Mouse (Mus musculus) urinary bladder, postnatal 25 days (tissue): ENCODE results near the gene Cdc14b.
"Not testable (repeated sequence)": the region's sequence is repeated elsewhere in the genome, so short reads cannot be mapped to it uniquely, and the experiment has no call there.

Experiments used
- DNase-seq: peaks from one replicate; pipeline ENCODE4 v3.0.0; 2022; ENCODE audit warnings: low spot score

Cdc14b gene

GRCm38 (mm10) chr13:64273891-64274844 is 922 bp downstream of the Cdc14b start:
- DNase-seq = peak; percentile 25

DNA sequence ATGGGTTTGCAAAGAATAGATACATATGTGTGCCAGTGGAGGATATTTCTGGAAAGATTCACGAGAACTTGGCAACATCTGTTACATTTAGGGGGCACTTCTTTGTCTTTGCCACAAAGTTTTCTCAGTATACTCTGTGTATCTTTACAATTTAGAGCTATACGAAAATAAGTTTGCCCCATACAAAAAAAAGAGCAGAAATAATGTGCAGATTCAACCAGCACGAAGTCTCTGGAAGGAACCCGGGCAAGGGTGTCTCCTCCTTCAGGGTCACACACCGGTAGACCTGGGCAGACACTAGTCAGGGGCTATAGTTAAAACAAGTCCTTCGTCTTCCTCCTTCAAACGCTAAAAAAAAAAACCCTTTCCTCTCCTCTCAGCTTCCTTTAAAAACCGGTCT is 1.7 kb downstream of the Cdc14b start:
- no peak for DNase-seq

DNA sequence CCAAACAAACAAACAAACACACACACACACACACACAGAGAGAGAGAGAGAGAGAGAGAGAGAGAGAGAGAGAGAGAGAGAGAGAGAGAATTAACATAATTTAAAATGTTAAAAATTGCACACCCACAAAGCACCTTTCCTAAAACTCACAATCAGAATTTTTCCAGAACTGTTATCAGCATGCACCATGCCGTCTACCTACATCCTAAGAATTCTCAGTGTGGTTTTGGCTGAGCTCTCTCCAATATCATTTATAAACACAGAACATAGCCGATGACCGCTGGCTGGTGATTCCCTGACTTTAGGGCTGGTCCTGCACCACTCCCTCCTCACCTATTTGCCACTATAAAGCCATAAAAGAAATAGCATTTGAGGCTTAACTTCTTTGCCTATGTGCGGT is 6.7 kb downstream of the Cdc14b start:
- DNase-seq = no peak

- DNase-seq = no peak
Measured at GRCm38 (mm10) chr13:64267151-64267550, 7.9 kb downstream of the Cdc14b start.

DNA sequence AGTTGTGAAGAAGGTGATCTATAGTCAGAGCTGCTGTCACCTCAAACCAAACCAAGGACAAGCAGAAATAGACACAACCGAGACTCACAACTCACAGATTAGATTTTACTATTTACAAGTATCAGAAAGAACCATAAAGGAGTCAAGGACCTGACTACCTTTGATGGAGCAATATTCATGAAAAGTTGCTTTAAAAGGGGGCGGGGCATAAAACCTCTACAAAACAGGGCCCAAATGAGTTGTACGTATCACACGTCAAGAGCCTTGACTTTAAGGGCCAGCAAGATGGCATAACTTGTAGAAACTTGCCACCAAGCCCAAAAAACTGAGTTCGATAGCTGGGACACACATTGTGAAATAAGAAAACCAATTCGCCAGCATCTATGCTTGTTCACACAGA is 10.5 kb downstream of the Cdc14b start:
- DNase-seq = no peak

DNA sequence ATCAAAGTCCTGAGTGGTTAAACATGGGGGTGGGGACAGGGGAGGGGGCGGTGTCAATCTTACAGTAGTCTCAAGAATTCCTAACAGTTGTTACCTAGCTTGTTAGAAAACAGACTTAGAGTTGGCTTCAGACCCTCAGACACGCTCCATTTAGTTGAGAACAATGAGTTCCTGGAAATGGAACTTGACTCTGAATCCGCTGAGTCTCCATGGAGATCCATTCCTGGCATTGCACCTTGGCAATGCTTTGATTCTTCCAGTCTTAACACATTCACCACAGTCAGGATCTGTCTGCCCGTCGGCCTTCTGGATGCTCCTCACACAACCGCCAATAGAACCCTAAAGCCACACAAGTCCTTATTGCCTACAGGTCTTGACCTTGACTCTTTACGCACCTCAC is 15.2 kb downstream of the Cdc14b start:
- no peak for DNase-seq

GRCm38 (mm10) chr13:64258516-64258821 is 16.6 kb downstream of the Cdc14b start:
- no peak for DNase-seq

DNA sequence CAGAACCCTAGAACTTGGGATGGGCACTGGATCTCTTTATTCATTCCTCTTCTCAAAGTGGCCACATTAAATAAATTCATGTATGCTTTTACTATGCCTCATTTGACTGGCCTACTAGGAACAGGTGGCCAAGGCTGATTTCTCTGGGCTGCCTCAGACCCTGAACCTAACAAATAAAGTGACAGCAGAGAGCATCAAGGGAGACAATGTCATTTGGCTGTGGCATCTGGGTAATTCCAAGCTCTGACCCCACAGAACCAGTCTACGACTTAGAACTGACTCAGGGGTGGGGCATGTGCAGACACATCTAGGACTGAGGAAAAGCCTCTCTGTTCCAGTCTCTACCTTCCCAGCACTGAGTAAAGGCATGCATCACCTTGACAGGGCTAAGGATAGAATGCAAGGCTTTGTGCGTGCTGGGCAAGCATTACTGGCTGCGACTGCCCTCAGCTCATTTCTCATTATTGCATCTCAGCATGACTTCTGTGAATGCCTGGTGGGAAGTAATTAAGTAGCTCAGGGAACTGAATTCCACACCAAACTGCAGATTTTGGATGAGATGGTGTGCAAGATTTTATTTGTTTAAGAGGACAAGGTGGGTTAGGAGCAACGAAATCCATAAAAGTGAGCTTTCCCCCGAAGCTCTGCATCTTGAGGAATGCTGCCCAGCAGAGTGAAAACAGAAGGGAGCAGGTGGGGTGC is 17.1 kb downstream of the Cdc14b start:
- no peak for DNase-seq

DNA sequence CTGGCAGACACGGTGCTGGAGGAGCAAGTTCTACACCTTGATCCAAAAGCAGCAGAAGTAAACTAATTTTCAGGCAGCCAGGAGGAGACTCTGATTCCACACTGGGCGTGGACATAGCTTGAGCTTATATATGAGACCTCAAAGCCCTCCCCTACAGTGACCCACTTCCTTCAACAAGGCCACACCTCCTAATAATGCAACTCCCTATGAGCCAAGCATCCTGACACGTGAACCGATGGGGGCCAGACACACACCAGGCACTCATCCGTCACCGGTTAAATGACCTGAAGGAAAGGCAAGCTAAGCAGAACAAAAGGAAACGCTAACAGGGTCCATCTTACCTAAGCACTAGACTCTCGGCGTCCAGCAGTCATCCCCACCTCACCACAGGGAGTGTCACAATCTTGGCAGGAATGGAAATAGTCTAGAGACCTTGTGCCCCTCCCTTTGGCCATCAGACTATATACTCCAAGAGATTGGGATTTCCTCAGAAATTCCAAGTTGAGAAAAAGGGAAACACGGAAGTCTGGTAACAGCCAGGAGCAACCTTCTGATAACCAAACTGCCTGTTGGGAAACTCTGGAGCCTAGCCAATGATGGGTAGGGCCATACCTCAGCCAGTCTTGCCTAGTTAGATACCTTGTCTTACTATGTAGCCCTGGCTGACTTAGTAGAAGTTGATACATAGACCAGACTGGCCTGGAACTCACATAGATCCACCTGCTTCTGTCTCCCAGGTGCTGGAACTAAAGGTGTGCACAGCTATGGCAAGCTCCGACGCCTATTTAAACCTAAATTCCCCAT is 17.9 kb downstream of the Cdc14b start:
- no peak for DNase-seq

GRCm38 (mm10) chr13:64254185-64254584 is 20.9 kb downstream of the Cdc14b start:
- DNase-seq = not testable (repeated sequence)

GRCm38 (mm10) chr13:64253697-64254096 is 21.4 kb downstream of the Cdc14b start:
- no peak for DNase-seq

GRCm38 (mm10) chr13:64252147-64252546 is 22.9 kb downstream of the Cdc14b start:
- DNase-seq = no peak

DNA sequence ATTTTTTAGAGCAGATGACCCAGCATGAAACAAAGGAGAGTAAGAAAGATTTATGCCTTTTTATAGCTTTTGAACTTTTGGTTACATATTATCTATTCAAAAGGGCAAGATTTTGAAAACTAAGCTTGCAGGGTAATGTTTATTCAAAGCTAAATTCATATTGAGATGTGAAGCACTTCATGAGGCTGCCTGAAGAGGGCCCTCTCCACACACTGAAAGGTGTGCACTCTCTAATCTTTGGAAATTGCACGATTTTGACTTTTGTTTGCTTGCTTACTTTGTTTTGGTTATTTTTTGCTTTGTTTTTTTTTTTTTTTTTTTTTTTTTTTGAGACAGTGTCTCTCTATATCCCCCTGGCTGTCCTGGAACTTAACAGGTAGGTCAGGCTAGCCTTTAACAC is 24.7 kb downstream of the Cdc14b start:
- no peak for DNase-seq

- DNase-seq = peak; percentile 93
Measured at GRCm38 (mm10) chr13:64248775-64249524, 26.1 kb downstream of the Cdc14b start.

- DNase-seq = peak; percentile 44
Measured at GRCm38 (mm10) chr13:64248161-64248774, 26.8 kb downstream of the Cdc14b start.

DNA sequence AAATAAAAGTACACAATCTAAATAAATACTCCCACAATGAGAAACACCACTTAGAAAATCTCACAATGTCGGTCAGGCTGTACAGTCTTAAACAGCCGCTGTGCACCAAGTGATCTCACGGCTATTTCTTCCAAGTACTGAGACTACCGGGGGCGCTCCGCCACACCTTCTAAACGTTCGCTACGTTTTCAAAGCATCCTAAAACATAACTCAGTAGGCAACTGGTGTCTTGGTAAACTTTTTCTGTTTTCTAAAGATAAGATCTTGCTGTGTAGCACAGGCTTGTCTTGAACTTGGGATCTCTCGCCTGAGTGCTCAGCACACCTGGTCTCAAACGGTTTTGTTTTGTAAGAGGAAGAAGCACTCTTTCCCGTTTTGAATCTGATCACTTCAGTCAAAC is 29.0 kb downstream of the Cdc14b start:
- DNase-seq = no peak

DNA sequence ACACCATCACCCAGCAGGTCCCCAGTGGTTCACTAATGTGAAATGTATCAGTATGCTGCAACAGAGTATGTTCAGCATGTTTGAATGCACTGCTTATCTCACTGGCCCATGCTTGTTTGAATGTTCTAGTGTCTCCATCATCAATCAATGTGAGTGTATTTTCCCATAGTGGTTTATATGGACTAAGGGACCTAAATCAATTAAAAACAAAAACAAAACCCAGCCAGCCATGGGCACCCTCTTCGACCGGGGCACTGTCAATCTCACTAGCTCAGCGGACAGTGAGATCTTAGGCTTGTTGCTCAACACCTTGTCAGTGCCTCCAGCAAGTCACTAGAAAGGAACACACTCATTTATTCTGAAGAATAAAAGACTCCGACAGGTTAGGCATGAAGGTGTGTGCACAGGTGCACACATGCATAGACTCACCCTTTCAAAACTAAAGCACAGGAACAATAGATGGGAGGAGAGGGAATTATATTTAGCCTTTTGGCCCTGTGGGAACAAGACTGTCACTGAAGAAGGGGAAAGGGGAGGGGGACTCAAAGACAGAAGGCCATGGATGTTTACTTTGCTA is 30.3 kb downstream of the Cdc14b start:
- DNase-seq = no peak

DNA sequence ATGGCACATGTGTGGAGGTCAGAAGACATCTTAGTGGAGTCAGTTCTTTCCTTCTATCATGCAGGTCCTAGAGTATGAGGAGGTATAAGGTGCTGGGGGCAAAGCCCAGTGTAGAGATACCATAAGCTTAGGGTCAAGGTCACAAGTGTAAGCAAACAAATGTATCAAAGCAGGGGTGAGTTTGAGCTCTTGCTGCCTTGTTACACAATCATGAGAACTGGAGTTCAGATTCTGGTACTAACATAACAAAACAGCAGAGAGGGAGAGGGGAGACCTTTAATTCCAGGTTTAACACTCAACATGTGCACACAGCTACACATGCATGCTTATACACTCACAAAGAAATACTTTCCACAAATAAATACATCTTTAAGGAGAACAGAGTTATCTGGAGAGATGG is 32.4 kb downstream of the Cdc14b start:
- DNase-seq = no peak

- DNase-seq = no peak
Measured at GRCm38 (mm10) chr13:64240626-64241025, 34.5 kb downstream of the Cdc14b start.

DNA sequence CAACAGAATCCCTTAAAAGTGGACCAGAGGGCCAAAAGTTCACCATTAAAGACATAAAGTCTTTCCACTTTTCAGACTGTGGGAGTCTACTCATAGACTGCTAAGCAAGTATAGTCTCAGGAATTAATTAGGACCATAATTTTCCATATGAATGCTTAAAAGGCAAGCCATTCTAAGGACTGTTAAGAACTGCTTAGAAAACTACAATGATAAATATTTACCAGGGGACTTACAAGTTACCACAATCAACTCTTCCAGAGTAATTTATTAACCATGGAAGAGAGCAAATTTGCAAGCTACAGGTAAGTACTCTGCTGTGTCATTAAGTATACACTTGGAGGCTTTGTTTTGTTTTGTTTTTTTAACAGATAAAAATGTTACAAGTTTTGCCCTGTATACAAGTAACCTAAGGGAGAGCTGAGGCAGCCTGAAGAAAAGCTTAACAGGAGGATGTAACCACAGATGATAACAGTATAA is 37.4 kb downstream of the Cdc14b start:
- DNase-seq = no peak
